ENCODE assay signal across 8 mouse cellular contexts in genomic region chr2:59828777-59829508, GRCm38 (mm10). TPM values are rescaled to one million over a fixed set of nuclear protein-coding genes. Genes with fewer than 3 reads are reported as not detected.
A peak's percentile ranks its signal among the peaks of the same experiment; 100 is the strongest.
DNase-seq lines count a peak whose midpoint lies in the region; ATAC-seq and TF ChIP-seq lines count a peak whose summit lies in the region.

No protein-coding gene starts in this region.

- peak overlapping the region; percentile 37; the same call in 1 of the 2 replicates for H3K9ac ChIP-seq in heart, adult 2 months (ENCODE audit: low read depth, low read length)
- no peak overlapping the region for H3K9ac ChIP-seq in lung, postnatal 0 days (replicated peaks; ENCODE audit: low read depth)
- no peak overlapping the region for H3K9ac ChIP-seq in stomach, embryonic 14.5 days (replicated peaks; ENCODE audit: low read depth, low read length)

- ATAC-seq in lung, postnatal 0 days: peak; percentile 57
- ATAC-seq in stomach, embryonic 14.5 days (ENCODE audit: insufficient number of reproducible peaks, insufficient read depth, low FRiP score, low read depth): no peak
- no peak for ATAC-seq in granulocyte monocyte progenitor cell, adult 5-6 weeks (replicated peaks; ENCODE audit: poor library complexity, severe bottlenecking)

- no peaks in the 10 kb centered on the region for H3K9me3 ChIP-seq in lung, postnatal 0 days (ENCODE audit: low read length)
- H3K9me3 ChIP-seq in stomach, embryonic 14.5 days (ENCODE audit: control insufficient read depth, low read depth, low read length): no peaks in the 10 kb centered on the region

- no peak for TF ChIP-seq CTCF in layer of hippocampus, adult 2 months (conservative IDR thresholded peaks at IDR 0.05)
- no peak for TF ChIP-seq CTCF in heart, adult 2 months (IDR thresholded peaks at IDR 0.05)
- no peak for TF ChIP-seq CTCF in lung, postnatal 0 days (IDR thresholded peaks at IDR 0.05)

- H3K4me3 ChIP-seq in layer of hippocampus, adult 2 months: no peak overlapping the region
- no peak overlapping the region for H3K4me3 ChIP-seq in heart, adult 2 months
- H3K4me3 ChIP-seq in lung, postnatal 0 days (ENCODE audit: low read depth, low read length): no peak overlapping the region
- H3K4me3 ChIP-seq in stomach, embryonic 14.5 days (ENCODE audit: low read depth, low read length): no peak overlapping the region

- no peaks in the 10 kb centered on the region for H3K79me2 ChIP-seq in heart, adult 2 months (replicated peaks; ENCODE audit: control insufficient read depth, insufficient read depth, low read length)

- intact Hi-C loops in heart, adult 2 months (cut with DNase I): loop anchor here (5.0 kb wide), 3 partner anchors 62 to 383 kb away; no protein-coding TSS in a partner anchor

- H3K36me3 ChIP-seq in heart, adult 2 months (ENCODE audit: control insufficient read depth, insufficient read depth, low read length): peaks cover 2% of the 10 kb centered on the region
- peaks cover 10% of the 10 kb centered on the region; the same call in 1 of the 2 replicates for H3K36me3 ChIP-seq in lung, postnatal 0 days (ENCODE audit: insufficient read depth, low read length)
- H3K36me3 ChIP-seq in stomach, embryonic 14.5 days (ENCODE audit: control insufficient read depth, insufficient read depth, low read length): peaks cover 6% of the 10 kb centered on the region

- H3K27ac ChIP-seq in layer of hippocampus, adult 2 months: peak overlapping the region; percentile 83
- peak overlapping the region; percentile 80 for H3K27ac ChIP-seq in heart, adult 2 months
- H3K27ac ChIP-seq in lung, postnatal 0 days (ENCODE audit: low read length): peak overlapping the region; percentile 73
- H3K27ac ChIP-seq in stomach, embryonic 14.5 days (ENCODE audit: low read length): peak overlapping the region; percentile 36; the same call in 1 of the 2 replicates

- no peak overlapping the region for H3K4me2 ChIP-seq in lung, postnatal 0 days (replicated peaks; ENCODE audit: low read depth, low read length)
- H3K4me2 ChIP-seq in stomach, embryonic 14.5 days (replicated peaks; ENCODE audit: low read depth, low read length): no peak overlapping the region

- H3K4me1 ChIP-seq in heart, adult 2 months (ENCODE audit: control insufficient read depth, insufficient read depth, low read length): peaks cover 44% of the 10 kb centered on the region
- peaks cover 9% of the 10 kb centered on the region; the same call in 1 of the 2 replicates for H3K4me1 ChIP-seq in lung, postnatal 0 days (ENCODE audit: insufficient read depth, low read depth, low read length)
- peaks cover 13% of the 10 kb centered on the region; the same call in 1 of the 2 replicates for H3K4me1 ChIP-seq in stomach, embryonic 14.5 days (ENCODE audit: control insufficient read depth, insufficient read depth, low read length)

- DNase-seq in layer of hippocampus, adult 2 months (ENCODE audit: low spot score in 2 of 2): no peak
- DNase-seq in layer of hippocampus, adult 18-20 months (ENCODE audit: low spot score in 2 of 2): no peak
- peak; percentile 79 for DNase-seq in embryo, embryonic 11 days
- peak; percentile 71 to 81 for DNase-seq in heart, adult 2 months
- peak; percentile 76 for DNase-seq in kidney, adult 11 months
- DNase-seq in lung, postnatal 0 days (ENCODE audit: low spot score): peak; percentile 82

- TF ChIP-seq POLR2A in heart, adult 2 months (IDR thresholded peaks at IDR 0.05; ENCODE audit: insufficient read depth, low read depth, low read length): 0 out of 2 replicates have a peak, but pooled peaks have one; percentile 22

- no peaks in the 10 kb centered on the region for H3K27me3 ChIP-seq in heart, adult 2 months (ENCODE audit: control insufficient read depth, insufficient read depth, low read length)
- H3K27me3 ChIP-seq in lung, postnatal 0 days (replicated peaks; ENCODE audit: insufficient read depth, low read length): no peaks in the 10 kb centered on the region
- H3K27me3 ChIP-seq in stomach, embryonic 14.5 days (ENCODE audit: control insufficient read depth, insufficient read depth, low read length): no peaks in the 10 kb centered on the region

- WGBS in heart, adult 2 months: 3% methylated on average over 14 of the region's 14 CpGs
- 14% methylated on average over 14 of the region's 14 CpGs for WGBS in lung, postnatal 0 days
- 16% methylated on average over 14 of the region's 14 CpGs for WGBS in stomach, embryonic 14.5 days

- 0 out of 2 replicates have a peak, but pooled peaks have one; percentile 49 for TF ChIP-seq EP300 in heart, adult 2 months (IDR thresholded peaks at IDR 0.05; ENCODE audit: insufficient read depth, low read depth, low read length)
- no peak; the same call in 1 of the 2 replicates for TF ChIP-seq EP300 in lung, postnatal 0 days (IDR thresholded peaks at IDR 0.05)

RNA-seq across cellular contexts. Expression of gene Wdsub1, which starts 53.4 kb away (rescaled TPM):
- 10 to 100 TPM; 22.6 to 23.7 TPM for total RNA-seq in layer of hippocampus, adult 2 months (2021)
- 10 to 100 TPM; 23.5 to 25.0 TPM for total RNA-seq in layer of hippocampus, adult 18-20 months (2021)
- 10 to 100 TPM; 21.4 to 22.1 TPM for total RNA-seq in heart, adult 2 months (2021)
- polyA plus RNA-seq in heart, adult 2 months (2012; rRNA removed): 47.7 and 65.8 TPM in 2 replicates
- polyA plus RNA-seq in lung, postnatal 0 days (2015; fragmentation: Nextera tagmentation; extraction: Ambion mirVana): 42.3 and 44.6 TPM in 2 replicates
- polyA plus RNA-seq in stomach, embryonic 14.5 days (2014; fragmentation: Nextera tagmentation; extraction: Ambion mirVana): 35.9 and 40.2 TPM in 2 replicates
- total RNA-seq in granulocyte monocyte progenitor cell, adult 5-6 weeks (2014; fragmentation: Nextera tagmentation): 6.3 and 11.1 TPM in 2 replicates
- 9.2 and 9.7 TPM in 2 replicates for total RNA-seq in granulocyte monocyte progenitor cell, adult 5-6 weeks (2017)

Comparison
In these comparisons a context has a peak if more than half of its experiments do, and no peak if none do; other contexts are left out.
1. DNase-seq: peak in embryo, embryonic 11 days (single experiment), heart, adult 2 months (2 of 2), kidney, adult 11 months (single experiment) and lung, postnatal 0 days (single experiment); none in layer of hippocampus, adult 2 months (0 of 2) and layer of hippocampus, adult 18-20 months (0 of 2).
2. Peak in every context shown above with its lines, with median percentiles within 50 percentile points of each other: H3K27ac ChIP-seq.